Mouse (Mus musculus) hindlimb bud, embryonic 11.5 days (tissue): ENCODE measurements around the gene Gria3.

Experiments used
- DNase-seq: peaks from one replicate; pipeline ENCODE4 v3.0.0-alpha.2; 2012; ENCODE audit warnings: low read depth, low spot score; ENCODE audit errors: extremely low spot score

Gene Gria3

DNA sequence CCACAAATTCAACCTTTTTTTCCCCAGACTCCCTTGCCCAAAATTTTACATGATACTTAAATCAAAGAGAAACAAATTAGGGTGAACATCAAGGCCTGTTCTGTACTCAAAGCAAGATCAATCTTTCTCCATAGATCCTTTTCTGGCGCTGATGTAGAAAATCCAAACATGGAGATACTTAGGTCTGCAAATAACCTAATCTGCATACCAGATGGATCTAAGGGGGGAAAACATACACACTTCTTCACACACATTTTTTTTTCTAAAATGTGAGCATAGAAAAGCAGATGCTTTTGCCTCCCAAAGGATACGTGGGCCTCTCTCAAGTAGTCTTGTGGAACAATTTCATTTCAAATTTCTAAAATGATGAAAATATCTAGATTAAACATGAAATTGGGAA, 164.2 kb downstream of the Gria3 start:
- no peak for DNase-seq

DNA sequence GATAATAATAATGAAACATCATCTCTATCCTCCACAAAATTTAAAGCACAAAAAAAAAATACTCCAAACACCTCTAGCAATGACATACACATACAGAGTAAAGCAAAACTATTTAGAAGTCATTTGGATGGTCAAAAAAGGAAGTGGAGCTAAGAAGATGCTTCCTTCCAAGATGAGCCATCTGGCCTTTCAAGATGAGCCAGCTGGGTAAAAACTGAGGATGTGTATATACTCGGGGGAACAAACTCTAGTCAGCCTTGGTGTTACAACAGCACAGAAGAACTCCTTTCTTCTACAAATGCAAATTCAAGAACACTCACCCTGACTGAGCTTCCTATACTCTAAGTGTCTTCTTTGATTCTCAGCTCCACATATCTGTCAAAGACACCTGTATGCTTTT, 172.4 kb downstream of the Gria3 start:
- no peak for DNase-seq

DNA sequence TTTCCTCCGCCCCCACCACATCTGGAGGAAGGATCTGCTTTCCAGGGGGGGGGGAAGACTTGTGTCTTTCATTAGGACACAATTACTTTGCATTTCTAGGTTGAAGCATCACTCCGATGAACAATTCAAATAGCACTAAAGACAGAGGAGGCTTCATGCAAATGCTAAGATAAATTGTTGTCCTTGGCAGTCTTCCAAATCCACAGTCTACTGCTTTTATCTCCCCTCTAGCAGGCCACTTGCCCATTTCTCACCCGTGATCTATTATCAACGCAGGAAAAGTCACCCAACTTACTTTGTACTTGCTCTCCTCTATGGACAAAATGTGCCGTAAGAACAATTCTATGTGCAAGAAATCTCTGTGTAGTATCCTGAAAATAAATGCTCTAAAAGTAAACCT, 178.1 kb downstream of the Gria3 start:
- no peak for DNase-seq

DNA sequence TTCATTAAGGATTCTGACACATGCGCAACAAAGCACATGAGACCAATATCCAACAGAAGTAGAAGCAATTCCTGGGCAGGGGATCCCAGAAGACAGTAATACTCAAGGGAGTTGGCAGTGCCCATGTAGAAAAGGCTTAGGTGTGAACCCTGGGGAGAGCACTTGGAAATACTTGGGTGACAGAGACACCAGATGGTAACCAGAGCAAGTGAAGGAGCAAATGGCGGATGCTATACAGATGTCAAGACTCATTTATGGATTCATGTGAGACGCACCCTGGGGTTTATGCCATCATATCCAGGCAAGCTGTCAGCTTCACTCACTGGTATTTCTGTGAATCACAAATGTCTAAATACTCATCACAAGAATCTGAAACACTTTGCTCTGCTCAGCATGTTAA, 187.0 kb downstream of the Gria3 start:
- no peak for DNase-seq

DNA sequence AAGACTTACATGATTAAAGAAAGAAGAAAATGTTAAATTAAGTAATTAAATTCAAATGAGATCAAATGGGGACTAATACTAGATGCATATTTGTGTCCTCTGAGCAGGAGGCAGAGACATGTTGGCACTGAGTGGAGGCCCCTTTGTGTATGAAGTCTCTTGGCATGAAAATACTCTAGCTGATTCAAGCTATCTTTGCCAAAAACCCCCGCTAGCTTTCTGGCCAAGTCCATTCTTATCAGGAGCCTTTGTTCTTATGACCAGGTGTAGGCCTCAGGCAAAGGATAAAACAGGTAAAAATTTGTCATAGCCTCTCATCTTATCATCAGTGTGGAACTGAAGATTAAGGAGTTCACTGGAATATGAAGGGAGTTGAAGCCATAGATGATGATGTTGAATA, 206.5 kb downstream of the Gria3 start:
- no peak for DNase-seq

DNA sequence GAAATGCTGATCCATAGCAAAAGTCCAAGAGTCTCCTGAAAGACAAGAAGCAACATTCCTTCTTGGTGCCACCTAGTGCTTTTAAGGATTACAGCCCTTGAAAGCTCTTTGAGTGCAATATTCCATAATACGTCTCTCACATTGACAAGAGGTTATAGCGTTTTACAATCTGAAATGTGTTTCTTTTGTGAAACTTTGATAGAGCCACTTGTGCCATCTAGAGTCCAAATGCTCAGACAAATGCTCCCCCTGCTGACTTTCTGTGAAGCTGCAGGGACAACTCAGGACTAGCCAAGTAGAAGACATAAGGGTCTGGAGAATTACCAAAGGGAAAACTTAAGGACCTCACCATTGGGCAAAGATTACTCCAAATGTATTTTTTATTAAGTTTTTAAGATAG, 214.3 kb downstream of the Gria3 start:
- DNase-seq: no peak

DNA sequence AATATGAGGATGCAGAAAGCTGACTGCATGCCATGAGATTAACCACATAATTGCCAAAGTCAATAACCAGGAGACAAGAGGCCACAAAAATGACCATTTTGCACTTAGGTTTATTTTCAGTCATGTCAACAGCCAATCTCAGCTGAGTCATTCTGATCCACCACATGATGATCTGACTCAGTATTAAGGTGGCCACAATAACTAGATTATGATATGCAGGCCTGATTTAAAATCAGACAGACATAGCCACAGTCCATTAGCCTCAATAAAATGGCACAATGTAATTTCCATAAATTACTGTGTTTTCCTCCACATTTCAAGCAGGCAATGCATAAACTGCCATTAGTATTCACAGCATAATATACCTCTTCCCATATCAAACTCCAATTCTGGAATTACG, 216.3 kb downstream of the Gria3 start:
- no peak for DNase-seq

DNA sequence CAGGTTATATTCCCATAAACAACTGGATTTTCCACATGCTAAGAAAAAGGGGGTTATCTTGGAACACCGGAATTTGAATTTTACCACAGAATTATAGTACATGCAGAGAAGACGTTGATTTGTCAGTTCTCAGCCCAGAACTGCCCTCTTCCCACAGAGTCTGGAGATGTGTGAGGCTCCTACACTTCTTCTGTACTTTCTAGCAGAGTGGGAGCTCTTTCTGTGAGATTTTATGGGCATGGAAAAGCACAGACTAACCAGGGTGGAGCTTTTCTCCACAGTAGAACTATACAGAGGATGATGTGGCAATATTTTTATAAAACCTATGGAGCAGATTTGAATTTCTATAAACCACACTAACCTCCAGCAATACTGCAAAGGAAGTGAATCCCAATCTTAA, 217.7 kb downstream of the Gria3 start:
- DNase-seq: no peak

DNA sequence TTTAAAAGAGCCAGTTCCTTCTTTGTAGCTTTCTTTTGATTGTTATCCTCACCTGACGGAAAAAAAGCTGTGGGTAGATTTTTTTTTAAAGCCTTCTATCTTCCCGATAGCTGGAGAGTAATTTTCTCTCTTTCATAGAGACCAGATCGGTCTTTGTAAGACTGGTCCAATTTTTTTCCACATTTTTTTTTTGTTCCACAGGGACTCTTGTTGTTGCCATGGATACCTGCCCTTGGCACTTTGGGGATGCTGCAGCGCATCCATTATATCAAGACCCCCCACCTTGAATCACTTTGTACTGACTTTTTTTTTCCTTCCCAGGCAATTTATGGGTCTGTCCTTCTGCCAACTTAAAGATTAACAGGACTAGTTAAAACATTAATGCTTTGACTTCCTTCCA, 232.9 kb downstream of the Gria3 start:
- DNase-seq: no peak

DNA sequence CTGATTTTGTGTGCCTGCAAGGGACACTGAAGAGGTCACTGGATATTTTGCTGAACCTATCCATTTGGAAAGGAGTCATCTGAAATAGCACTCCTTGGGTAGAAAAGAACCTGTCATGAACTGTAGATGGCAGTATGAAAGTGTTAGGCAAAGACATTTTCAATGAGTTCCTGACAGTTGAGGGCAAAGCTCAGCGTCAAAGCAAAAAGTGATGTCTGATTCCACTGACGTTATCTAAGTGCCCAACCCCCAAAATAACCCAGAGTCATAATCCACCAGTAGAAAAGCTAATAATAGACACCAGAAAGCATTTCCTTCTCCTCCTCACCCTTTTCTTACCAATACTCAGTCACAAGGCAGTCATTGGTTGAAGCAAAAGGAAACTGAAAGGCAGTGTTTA, 244.3 kb downstream of the Gria3 start:
- DNase-seq: no peak

DNA sequence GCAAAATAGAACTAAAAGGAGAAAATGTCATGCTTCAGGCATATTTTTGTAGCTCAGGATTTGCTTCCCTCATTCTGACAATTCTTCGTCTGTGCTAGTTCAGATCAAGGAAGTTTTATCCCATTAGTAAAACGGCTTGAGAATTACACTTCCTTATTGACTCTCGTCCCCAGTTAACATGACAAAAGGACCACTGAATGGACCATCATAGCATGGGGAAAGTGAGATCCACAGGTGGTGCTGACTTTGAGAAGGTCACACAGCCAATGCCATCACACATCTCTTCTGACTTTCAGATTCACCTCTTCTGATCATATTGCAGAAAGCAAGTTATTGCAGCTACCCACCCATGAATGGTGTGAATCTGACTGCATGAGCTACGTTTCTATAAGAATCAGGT, 257.1 kb downstream of the Gria3 start:
- no peak for DNase-seq

DNA sequence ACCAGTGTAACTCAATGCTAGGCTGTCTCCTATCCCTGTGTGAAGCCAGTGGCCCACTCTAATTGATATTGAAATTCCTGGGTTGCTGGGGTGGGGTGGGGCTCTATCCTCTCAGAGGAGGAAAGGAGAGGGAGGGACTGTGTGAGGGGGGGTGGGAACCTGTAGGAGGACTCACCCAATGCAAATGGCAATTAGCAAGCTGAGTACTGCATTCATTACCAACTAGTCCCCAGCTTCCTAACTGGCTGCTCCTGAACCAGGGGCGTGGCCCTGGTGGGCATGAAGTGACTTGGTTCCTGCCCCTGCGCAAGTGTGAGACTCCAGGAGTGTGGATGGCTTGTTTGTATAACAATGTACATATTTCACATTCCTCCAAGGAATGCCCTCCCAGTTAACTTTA, 288.2 kb downstream of the Gria3 start:
- no peak for DNase-seq

DNA sequence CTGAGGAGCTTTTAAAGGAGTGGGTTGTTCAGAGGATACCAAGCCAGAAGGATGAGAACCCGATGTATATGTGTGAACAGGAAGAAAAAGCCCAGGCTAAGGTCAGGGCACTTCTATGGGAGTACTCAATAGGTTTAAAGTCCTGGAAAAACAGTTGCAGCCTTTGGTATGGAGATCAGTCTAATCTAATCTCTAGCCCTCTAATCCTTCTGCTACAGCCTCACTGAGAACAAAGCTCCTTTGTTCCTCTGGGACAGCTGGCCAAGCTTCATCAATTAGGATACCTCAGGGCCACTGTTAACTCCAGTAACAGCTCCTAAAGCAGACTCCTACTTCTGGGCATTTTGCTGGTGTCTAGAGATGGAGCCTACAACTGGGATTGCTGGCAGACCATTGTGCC, 291.4 kb downstream of the Gria3 start:
- DNase-seq: no peak
